Mouse (Mus musculus): Measurements from ENCODE around the gene Trim2. TPM values are rescaled to one million over a fixed set of nuclear protein-coding genes. Genes with fewer than 3 reads are reported as not detected.

Gene Trim2
- total RNA-seq, 2 experiments from 2014 or later = 409 to 447 TPM

GRCm38 (mm10) chr3:84254520-84254878 is 52.2 kb downstream of the Trim2 start:
- no peak for DNase-seq (ENCODE audit: low spot score in 2 of 2)
- Histone ChIP-seq H3K27ac (peak overlapping the region; percentile 90), H3K4me3 (peak overlapping the region; percentile 26; the same call in 1 of the 2 replicates)
- TF ChIP-seq CTCF (conservative IDR thresholded peaks at IDR 0.05) = no peak

- no peak for TF ChIP-seq CTCF (conservative IDR thresholded peaks at IDR 0.05)
- no peak for DNase-seq (ENCODE audit: low spot score in 2 of 2)
- Histone ChIP-seq H3K4me3 (peak overlapping the region; percentile 12; the same call in 1 of the 2 replicates), H3K27ac (peak overlapping the region; percentile 90)
Measured at GRCm38 (mm10) chr3:84253655-84254519, 52.8 kb downstream of the Trim2 start.

GRCm38 (mm10) chr3:84252776-84253654 is 53.7 kb downstream of the Trim2 start:
- TF ChIP-seq CTCF (conservative IDR thresholded peaks at IDR 0.05) = no peak
- Histone ChIP-seq H3K27ac (peak overlapping the region; percentile 90), H3K4me3 (peak overlapping the region; percentile 17; the same call in 1 of the 2 replicates)
- DNase-seq (ENCODE audit: low spot score in 2 of 2) = peak; percentile 60 to 88

- no peak for TF ChIP-seq CTCF (conservative IDR thresholded peaks at IDR 0.05)
- Histone ChIP-seq H3K4me3 (no peak overlapping the region), H3K27ac (peak overlapping the region; percentile 74)
- peak in 1 of 2 experiments; percentile 52 for DNase-seq (ENCODE audit: low spot score in 2 of 2)
Measured at GRCm38 (mm10) chr3:84251721-84252120, 55.0 kb downstream of the Trim2 start.

- no peak for TF ChIP-seq CTCF (conservative IDR thresholded peaks at IDR 0.05)
- no peak for DNase-seq (ENCODE audit: low spot score in 2 of 2)
- Histone ChIP-seq H3K27ac (0 out of 2 replicates have a peak overlapping the region, but pooled peaks have one; percentile 59), H3K4me3 (no peak overlapping the region)
Measured at GRCm38 (mm10) chr3:84250275-84250674, 56.4 kb downstream of the Trim2 start.

GRCm38 (mm10) chr3:84247789-84248188 is 58.9 kb downstream of the Trim2 start:
- no peak for TF ChIP-seq CTCF (conservative IDR thresholded peaks at IDR 0.05)
- Histone ChIP-seq H3K27ac (peak overlapping the region; percentile 72), H3K4me3 (no peak overlapping the region)
- DNase-seq (ENCODE audit: low spot score in 2 of 2) = no peak

- TF ChIP-seq CTCF (conservative IDR thresholded peaks at IDR 0.05) = no peak
- DNase-seq (ENCODE audit: low spot score in 2 of 2) = peak; percentile 81 to 91
- Histone ChIP-seq H3K27ac (peak overlapping the region; percentile 72), H3K4me3 (no peak overlapping the region)
Measured at GRCm38 (mm10) chr3:84246421-84246861, 60.2 kb downstream of the Trim2 start.

- TF ChIP-seq CTCF (conservative IDR thresholded peaks at IDR 0.05) = no peak
Measured at GRCm38 (mm10) chr3:84243116-84243515, 63.6 kb downstream of the Trim2 start.

GRCm38 (mm10) chr3:84242497-84242896 is 64.2 kb downstream of the Trim2 start:
- peak; percentile 48 to 58 for DNase-seq (ENCODE audit: low spot score in 2 of 2)
- H3K27ac ChIP-seq = peak overlapping the region; percentile 72
- no peak overlapping the region for H3K4me3 ChIP-seq
- no peak for TF ChIP-seq CTCF (conservative IDR thresholded peaks at IDR 0.05)

More at GRCm38 (mm10) chr3:84243116-84243515, 63.6 kb downstream of the Trim2 start:
- H3K27ac ChIP-seq = peak overlapping the region; percentile 72
- no peak overlapping the region for H3K4me3 ChIP-seq
- no peak for DNase-seq (ENCODE audit: low spot score in 2 of 2)

- TF ChIP-seq CTCF (conservative IDR thresholded peaks at IDR 0.05) = no peak
- Histone ChIP-seq H3K27ac (peak overlapping the region; percentile 68; the same call in 1 of the 2 replicates), H3K4me3 (no peak overlapping the region)
- DNase-seq (ENCODE audit: low spot score in 2 of 2) = no peak
Measured at GRCm38 (mm10) chr3:84241098-84241497, 65.6 kb downstream of the Trim2 start.

GRCm38 (mm10) chr3:84235420-84236304 is 71.0 kb downstream of the Trim2 start:
- no peak for TF ChIP-seq CTCF (conservative IDR thresholded peaks at IDR 0.05)
- no peak overlapping the region for H3K4me3 ChIP-seq
- DNase-seq (ENCODE audit: low spot score in 2 of 2) = no peak
- H3K27ac ChIP-seq = peak overlapping the region; percentile 67

- DNase-seq (ENCODE audit: low spot score in 2 of 2) = no peak
- peak overlapping the region; percentile 67 for H3K27ac ChIP-seq
- no peak overlapping the region for H3K4me3 ChIP-seq
- TF ChIP-seq CTCF (conservative IDR thresholded peaks at IDR 0.05) = no peak
Measured at GRCm38 (mm10) chr3:84234562-84234961, 72.1 kb downstream of the Trim2 start.
